Mouse (Mus musculus) naive thymus-derived CD4-positive, alpha-beta T cell, adult 2 months (primary cell): ENCODE data around the gene Tspan18.

Experiments
- DNase-seq: peaks from one replicate; pipeline ENCODE4 v3.0.0-alpha.2; 2011; ENCODE audit warnings: low read depth

Gene Tspan18

GRCm38 (mm10) chr2:93291186-93291926 is 42.9 kb downstream of the Tspan18 start:
- no peak for DNase-seq

DNA sequence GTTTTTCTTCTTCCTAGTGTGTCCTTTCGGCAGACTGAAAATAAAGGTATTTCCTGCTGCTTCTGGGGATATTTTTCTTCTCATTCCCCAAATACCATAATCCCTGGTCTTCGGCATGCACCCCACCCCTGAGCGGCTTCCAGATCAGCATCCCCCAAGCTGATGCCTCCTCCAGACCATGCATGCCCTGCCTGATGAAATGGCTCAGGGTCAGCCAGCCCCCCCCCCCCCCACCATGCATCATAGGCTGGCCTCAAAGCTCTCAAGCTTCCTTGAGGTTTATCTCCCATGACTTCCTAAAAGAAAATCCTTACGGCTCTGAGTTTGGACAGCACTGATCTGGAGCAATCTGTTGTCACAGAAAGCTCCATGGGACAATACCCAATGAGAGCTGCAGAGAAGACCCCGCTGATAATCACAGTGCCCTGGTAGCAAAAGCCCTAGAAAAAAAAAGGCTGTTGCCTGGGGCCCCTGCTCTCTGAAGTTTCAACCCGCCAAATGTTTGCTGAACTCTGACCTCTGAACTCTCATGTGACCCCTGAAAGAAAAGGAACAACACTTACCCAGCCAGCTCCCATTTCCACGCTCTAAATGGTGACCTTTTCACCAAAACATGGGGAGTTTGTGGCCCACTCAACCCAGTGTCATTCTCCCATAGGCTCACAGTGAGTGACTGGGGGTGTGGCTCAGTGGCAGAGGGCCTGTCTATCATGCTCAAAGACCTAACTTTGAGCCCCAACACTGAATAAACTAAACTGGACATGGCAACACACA is 43.8 kb downstream of the Tspan18 start:
- no peak for DNase-seq

DNA sequence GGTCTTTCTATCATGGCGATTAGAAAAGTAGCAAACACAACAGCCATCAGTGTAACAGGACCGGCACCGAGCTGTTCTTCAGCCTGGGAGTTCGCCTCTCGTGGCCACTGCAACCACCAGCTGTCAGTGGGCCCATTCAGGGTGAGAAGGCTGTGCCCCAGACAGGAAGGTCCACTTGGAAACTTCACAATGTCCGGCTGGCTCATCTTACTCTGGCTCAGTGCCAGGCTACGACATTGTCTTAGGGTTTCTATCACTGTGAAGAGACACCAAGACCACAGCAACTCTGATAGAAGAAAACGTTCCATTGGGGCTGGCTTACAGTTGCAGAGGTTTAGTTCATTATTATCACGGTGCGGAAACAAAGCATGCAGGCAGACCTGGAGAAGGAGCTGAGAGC is 45.1 kb downstream of the Tspan18 start:
- no peak for DNase-seq

- no peak for DNase-seq
These were observed 47.0 kb downstream of the Tspan18 start for GRCm38 (mm10) chr2:93287348-93287747.

- DNase-seq = no peak
These were observed 47.6 kb downstream of the Tspan18 start for GRCm38 (mm10) chr2:93286742-93287141.

DNA sequence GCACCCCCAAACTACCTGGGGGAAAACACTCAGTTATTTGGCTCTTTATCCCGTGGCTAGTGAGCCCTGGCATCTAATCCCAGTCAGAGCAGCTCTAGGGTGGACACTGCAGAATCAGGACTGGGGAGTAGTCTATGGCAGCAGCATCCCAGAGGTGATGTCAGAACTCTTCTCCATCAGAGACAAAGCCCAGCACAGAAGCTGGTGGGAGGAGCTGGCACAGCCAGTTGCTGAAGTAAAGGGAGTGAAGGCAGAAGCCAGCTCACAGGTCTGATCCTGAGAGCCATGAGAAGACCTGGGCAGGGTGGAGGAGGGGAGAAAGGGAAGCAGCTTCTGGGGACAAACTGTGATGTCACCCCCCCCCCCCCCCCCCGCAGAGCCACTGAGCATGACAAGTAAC is 48.0 kb downstream of the Tspan18 start:
- no peak for DNase-seq

GRCm38 (mm10) chr2:93285842-93286241 is 48.5 kb downstream of the Tspan18 start:
- no peak for DNase-seq

GRCm38 (mm10) chr2:93284625-93285024 is 49.7 kb downstream of the Tspan18 start:
- DNase-seq = no peak

DNA sequence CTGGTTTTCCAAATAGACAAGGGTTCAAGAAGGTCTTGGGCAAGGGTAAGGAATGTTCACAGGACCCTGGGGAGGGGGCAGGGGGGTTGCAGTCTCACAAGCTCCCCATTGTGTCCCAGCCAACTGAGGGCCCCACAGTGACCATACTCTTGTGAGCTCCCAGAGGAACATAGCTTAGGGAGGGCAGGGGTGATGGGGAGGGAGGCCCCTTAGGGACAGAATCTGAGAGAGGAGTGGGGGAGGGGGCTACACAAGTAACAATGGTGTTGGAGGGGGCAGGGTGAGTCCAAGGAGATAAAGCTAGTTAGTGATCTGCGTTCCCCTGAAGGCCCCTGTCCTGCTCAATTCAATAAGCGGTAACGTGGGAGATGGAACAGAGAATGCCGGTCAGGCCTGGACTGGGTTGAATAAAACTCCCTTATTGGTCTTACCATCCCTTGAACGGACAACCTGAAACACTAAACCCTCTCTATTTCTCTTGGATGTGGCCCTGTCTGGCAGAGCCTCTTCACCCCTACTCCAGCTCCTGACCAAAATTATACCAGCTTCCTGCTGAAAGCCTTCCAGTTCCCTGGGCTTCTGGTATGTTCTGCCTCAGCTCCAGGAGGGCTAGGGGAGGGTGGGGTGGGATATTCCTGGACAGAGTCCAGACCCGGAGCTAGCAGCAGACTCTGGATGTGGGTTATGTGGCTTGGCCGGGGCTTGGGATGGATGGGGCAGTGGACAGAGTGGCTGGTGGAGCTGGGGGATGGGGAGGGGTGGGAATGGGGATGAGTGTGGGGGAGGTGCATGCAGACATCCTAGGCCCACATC is 50.6 kb downstream of the Tspan18 start:
- no peak for DNase-seq

- DNase-seq = no peak
These were observed 51.7 kb downstream of the Tspan18 start for GRCm38 (mm10) chr2:93282636-93283035.

GRCm38 (mm10) chr2:93281466-93281865 is 52.8 kb downstream of the Tspan18 start:
- no peak for DNase-seq

DNA sequence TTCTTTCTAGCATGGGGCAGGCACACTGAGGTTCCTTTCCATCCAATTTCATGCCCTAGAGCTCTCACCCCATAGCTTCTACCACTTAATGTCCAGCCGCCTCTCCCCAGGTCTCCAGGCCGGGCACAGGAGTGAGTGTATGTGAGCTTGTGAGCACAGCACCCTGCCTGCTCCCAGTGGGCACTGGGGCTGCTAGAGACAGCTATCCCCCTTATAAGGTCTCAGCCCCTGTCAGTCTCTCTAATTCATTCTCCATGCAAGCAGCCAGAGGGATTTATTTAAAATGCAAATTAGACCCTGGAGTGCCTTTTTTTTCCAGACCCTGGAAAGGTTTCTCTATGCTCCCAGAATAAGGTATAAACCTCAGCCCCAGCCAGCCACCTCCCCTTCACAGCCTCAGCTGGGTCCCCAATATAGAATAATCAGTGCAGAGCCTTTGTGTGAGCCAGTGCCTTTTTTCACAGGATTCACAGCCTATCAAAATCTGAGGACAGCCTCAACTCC is 54.1 kb downstream of the Tspan18 start:
- no peak for DNase-seq

- DNase-seq = no peak
These were observed 55.9 kb downstream of the Tspan18 start for GRCm38 (mm10) chr2:93278181-93278975.

- DNase-seq = no peak
These were observed 56.8 kb downstream of the Tspan18 start for GRCm38 (mm10) chr2:93277486-93277885.

DNA sequence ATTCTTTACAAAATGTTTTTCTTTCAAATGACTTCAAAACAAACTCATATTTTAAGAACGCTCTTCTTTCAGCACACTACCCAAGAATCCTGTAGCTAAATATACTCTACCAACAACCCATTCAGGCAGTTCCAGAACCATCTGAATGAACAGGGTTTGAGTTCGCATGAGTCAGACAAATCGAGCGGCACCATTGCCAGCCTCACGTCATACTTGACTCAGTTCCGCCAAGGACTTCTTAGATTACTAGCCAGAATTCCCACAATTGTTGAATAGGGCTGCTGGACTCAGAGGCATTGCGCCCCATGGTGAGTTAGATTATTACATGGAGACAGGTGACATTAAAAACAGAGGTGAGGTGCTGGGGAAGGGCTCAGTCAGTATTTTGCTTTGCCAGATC is 58.3 kb downstream of the Tspan18 start:
- no peak for DNase-seq

GRCm38 (mm10) chr2:93273916-93274315 is 60.4 kb downstream of the Tspan18 start:
- no peak for DNase-seq

- DNase-seq = no peak
These were observed 64.2 kb downstream of the Tspan18 start for GRCm38 (mm10) chr2:93270083-93270482.

GRCm38 (mm10) chr2:93269611-93270010 is 64.7 kb downstream of the Tspan18 start:
- no peak for DNase-seq

DNA sequence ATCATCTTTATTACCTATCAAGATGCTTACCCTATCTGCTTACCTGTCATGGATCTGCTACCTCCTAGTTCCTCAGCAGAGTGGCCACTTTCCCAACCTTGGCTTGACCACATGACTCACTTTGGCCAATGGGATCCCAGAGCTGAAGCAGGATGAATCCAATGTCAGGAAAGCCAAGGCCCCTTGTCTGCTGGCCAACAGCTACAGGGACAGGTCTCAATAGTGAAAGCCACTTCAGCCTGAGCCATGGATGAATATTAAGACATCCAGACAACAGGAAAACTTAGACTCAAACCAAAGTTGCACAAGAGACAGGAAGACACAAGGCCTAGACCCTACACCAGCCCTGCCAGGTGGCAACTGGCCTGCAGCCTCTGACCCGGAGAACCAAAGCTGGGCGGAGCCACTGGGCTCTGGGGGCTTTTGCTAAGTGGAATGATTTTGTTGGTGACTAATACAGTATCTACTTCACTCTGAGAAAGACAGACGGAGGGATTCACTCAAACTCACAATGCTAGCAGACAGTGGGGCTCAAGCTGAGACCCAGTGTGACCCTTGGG is 65.5 kb downstream of the Tspan18 start:
- no peak for DNase-seq

DNA sequence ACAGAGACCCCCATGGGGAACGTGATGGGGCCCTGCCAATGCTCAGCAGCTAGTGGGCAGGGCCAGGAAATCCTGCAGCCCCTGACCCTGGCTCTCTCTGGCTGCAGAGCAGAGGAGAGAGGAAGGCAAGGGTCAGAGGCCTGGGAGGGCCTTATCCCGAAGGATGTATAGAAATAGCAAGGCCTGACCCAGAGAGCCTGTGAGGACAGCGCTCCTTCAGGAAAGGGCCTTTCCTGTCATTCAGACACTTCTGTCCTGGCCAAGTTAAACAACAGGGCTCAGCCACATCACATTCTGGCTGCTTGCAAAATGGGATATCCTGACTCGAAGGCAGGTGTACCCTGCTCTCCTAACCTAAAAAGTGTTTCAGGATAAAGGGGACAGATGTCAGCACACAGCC is 66.5 kb downstream of the Tspan18 start:
- DNase-seq = no peak

GRCm38 (mm10) chr2:93266565-93267169 is 67.6 kb downstream of the Tspan18 start:
- no peak for DNase-seq
